Mouse (Mus musculus) E14TG2a.4 (cell line): ENCODE measurements around the gene Sult6b2.
A peak's percentile ranks its signal among the peaks of the same experiment; 100 is the strongest.

Experiments
- H3K27me3 ChIP-seq: 2 replicates; pipeline ENCODE4 v1.6.1; 2014; ENCODE audit warnings: low read length, control low read depth; ENCODE audit not compliant: insufficient read depth
- H3K36me3 ChIP-seq: 2 replicates; pipeline ENCODE4 v1.6.1; 2014; ENCODE audit warnings: low read length, control low read depth; ENCODE audit not compliant: insufficient read depth
- H3K4me1 ChIP-seq: replicated peaks from 2 replicates; pipeline ENCODE4 v1.6.1; 2014; ENCODE audit warnings: low read depth, low read length, control low read depth
- H3K4me3 ChIP-seq: replicated peaks from 2 replicates; pipeline ENCODE4 v1.5.1; 2014; ENCODE audit warnings: mild to moderate bottlenecking, low read length
- H3K9me3 ChIP-seq: 2 replicates; pipeline ENCODE4 v1.6.1; 2014; ENCODE audit warnings: low read length, control low read depth
- CTCF ChIP-seq: conservative IDR thresholded peaks from 2 replicates; pipeline ENCODE4 v1.5.1; 2014; ENCODE audit warnings: low read length
- NANOG ChIP-seq: IDR thresholded peaks from 2 replicates; pipeline ENCODE4 v1.6.1; 2014; ENCODE audit warnings: borderline replicate concordance, low read length, mixed read lengths
- POU5F1 ChIP-seq: IDR thresholded peaks from 2 replicates; pipeline ENCODE4 v1.6.1; 2014; ENCODE audit warnings: low read length, borderline replicate concordance

Sult6b2 gene

GRCm38 (mm10) chr6:142779045-142779811, 25.1 kb downstream of the Sult6b2 start:
- Histone ChIP-seq H3K9me3 (no peaks in the 10 kb centered on the region), H3K4me1 (peaks cover 28% of the 10 kb centered on the region)

DNA sequence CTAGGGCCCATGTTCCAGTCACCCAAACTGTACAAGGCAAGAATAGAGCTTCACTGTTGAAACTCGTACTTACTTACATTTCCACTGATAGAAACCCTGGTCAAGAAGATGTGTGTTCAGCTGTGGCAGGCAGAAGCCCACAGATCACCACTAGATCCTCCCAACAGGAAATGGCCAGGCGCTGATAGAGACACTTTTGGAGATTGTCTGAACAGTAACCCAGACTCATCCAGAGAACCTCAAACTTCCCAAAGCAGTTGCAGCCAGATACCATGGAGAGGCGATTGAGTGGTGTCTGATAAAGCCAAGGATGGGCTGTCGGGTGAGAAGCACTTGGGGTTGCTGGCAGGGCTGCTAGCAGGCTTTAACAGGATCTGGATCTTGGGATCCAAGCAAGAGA, 27.4 kb downstream of the Sult6b2 start:
- H3K9me3 ChIP-seq = no peaks in the 10 kb centered on the region
- peaks cover 49% of the 10 kb centered on the region for H3K36me3 ChIP-seq
- H3K4me3 ChIP-seq = no peak overlapping the region
- H3K27me3 ChIP-seq = no peaks in the 10 kb centered on the region
- TF ChIP-seq NANOG (no peak), CTCF (no peak)
- peaks cover 31% of the 10 kb centered on the region for H3K4me1 ChIP-seq

More at GRCm38 (mm10) chr6:142779045-142779811, 25.1 kb downstream of the Sult6b2 start:
- TF ChIP-seq CTCF (peak; percentile 46), NANOG (no peak)
- 0 out of 2 replicates have a peak overlapping the region, but pooled peaks have one; percentile 7 for H3K4me3 ChIP-seq
- peaks cover 26% of the 10 kb centered on the region for H3K36me3 ChIP-seq
- no peaks in the 10 kb centered on the region for H3K27me3 ChIP-seq

DNA sequence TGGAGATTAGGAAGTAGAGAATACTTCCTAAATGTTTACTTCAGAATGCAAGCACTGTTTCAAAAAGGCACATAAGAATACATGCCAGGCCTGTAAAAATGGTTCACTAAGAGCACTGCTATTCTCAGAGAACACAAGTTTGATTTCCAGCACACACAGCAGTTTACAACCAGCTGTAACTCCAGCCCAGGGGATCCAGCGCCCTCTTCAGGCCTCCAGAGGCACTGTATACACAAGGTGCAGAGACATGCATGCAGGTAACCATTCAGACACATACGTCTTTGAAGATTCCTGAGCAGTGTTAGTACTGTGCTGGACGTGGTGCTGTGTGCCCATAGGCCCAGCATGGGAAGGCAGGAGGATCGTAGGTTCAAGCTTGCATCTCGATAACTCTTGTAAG, 30.7 kb downstream of the Sult6b2 start:
- TF ChIP-seq POU5F1 (no peak), CTCF (peak; percentile 83), NANOG (no peak)
- H3K4me3 ChIP-seq = no peak overlapping the region
- H3K27me3 ChIP-seq = no peaks in the 10 kb centered on the region
- no peaks in the 10 kb centered on the region for H3K9me3 ChIP-seq
- H3K4me1 ChIP-seq = peaks cover 35% of the 10 kb centered on the region
- H3K36me3 ChIP-seq = peaks cover 82% of the 10 kb centered on the region

DNA sequence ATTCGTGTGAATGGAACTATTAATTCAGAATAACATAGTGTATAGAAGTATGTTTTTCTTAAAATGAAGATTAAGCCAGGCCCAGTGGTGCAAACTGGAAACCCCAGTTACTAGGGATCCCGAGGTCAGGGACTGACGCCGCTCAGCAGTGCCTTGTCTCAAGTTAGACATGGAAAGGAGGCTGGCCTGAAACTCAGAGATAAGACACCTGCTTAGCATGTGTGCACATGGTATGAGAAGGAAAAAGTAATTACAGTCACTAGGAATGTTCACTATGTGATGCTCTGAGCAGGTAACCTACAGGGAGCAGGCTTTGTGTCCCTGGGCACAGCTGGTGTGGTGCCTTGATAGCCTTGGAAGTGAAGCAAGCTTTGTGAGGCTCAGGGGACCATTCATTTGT, 32.7 kb downstream of the Sult6b2 start:
- no peak for TF ChIP-seq CTCF
- no peak for TF ChIP-seq POU5F1
- Histone ChIP-seq H3K4me3 (no peak overlapping the region), H3K9me3 (no peaks in the 10 kb centered on the region), H3K36me3 (peaks cover 95% of the 10 kb centered on the region), H3K27me3 (no peaks in the 10 kb centered on the region), H3K4me1 (peaks cover 39% of the 10 kb centered on the region)

DNA sequence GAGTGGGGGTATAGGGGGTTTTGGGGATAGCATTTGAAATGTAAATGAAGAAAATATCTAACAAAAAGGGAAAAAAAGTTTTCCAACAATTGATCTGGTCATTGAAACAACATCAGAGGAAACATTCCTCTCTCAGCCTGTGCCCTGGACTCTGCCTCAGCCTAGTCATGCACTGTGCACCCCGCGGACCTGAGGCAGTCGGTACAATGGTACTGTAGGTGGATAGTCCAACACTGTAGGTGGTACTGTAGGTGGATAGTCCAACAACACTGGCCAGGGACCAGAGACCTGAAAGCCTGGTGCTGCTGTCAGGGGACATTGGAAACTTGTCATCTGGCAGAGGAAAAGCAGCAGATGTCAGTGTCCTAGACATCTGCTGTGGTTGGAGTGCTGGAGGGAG, 34.4 kb downstream of the Sult6b2 start:
- no peaks in the 10 kb centered on the region for H3K27me3 ChIP-seq
- peaks cover 39% of the 10 kb centered on the region for H3K4me1 ChIP-seq
- TF ChIP-seq POU5F1 (no peak), NANOG (no peak), CTCF (no peak)

GRCm38 (mm10) chr6:142767305-142767704, 37.0 kb downstream of the Sult6b2 start:
- no peaks in the 10 kb centered on the region for H3K9me3 ChIP-seq

More for the DNA sequence above, 34.4 kb downstream of the Sult6b2 start:
- Histone ChIP-seq H3K9me3 (no peaks in the 10 kb centered on the region), H3K36me3 (peaks cover 99% of the 10 kb centered on the region), H3K4me3 (no peak overlapping the region)

GRCm38 (mm10) chr6:142764933-142765332, 39.4 kb downstream of the Sult6b2 start:
- Histone ChIP-seq H3K27me3 (no peaks in the 10 kb centered on the region), H3K4me1 (peaks cover 38% of the 10 kb centered on the region)

More at GRCm38 (mm10) chr6:142767305-142767704, 37.0 kb downstream of the Sult6b2 start:
- Histone ChIP-seq H3K27me3 (no peaks in the 10 kb centered on the region), H3K4me1 (peaks cover 28% of the 10 kb centered on the region), H3K4me3 (no peak overlapping the region), H3K36me3 (peaks cover 98% of the 10 kb centered on the region)
- TF ChIP-seq CTCF (no peak), POU5F1 (no peak), NANOG (no peak)

GRCm38 (mm10) chr6:142759633-142760032, 44.7 kb downstream of the Sult6b2 start:
- TF ChIP-seq NANOG = no peak
- no peak for TF ChIP-seq CTCF
- TF ChIP-seq POU5F1 = no peak
- Histone ChIP-seq H3K9me3 (no peaks in the 10 kb centered on the region), H3K4me3 (no peak overlapping the region)

More at GRCm38 (mm10) chr6:142764933-142765332, 39.4 kb downstream of the Sult6b2 start:
- Histone ChIP-seq H3K9me3 (no peaks in the 10 kb centered on the region), H3K36me3 (peaks cover 98% of the 10 kb centered on the region), H3K4me3 (no peak overlapping the region)
- TF ChIP-seq CTCF (no peak), POU5F1 (no peak), NANOG (no peak)

More at GRCm38 (mm10) chr6:142759633-142760032, 44.7 kb downstream of the Sult6b2 start:
- Histone ChIP-seq H3K36me3 (peaks cover 67% of the 10 kb centered on the region), H3K4me1 (peaks cover 65% of the 10 kb centered on the region), H3K27me3 (no peaks in the 10 kb centered on the region)
